Mouse (Mus musculus) hindbrain, embryonic 16.5 days (tissue): Measurements from ENCODE around the gene Kif22. TPM values are rescaled to one million over a fixed set of nuclear protein-coding genes. Genes with fewer than 3 reads are reported as not detected.
A peak's percentile ranks its signal among the peaks of the same experiment; 100 is the strongest.

Experiments
- ATAC-seq: fragments of 200-750 bp; cut with Nextera tagmentation; 2 replicates; pipeline ENCODE4 v1.8.0; 2017; ENCODE audit warnings: moderate TSS enrichment, moderate library complexity
- H3K27ac ChIP-seq: fragments of 300-500 bp; sonication (generic); 2 replicates; pipeline ENCODE4 v1.5.1; 2014; ENCODE audit warnings: low read depth, mild to moderate bottlenecking, control low read depth, low read length, moderate library complexity
- H3K27me3 ChIP-seq: fragments of 300-500 bp; sonication (generic); replicated peaks from 2 replicates; pipeline ENCODE4 v1.6.1; 2014; ENCODE audit warnings: low read length; ENCODE audit not compliant: control insufficient read depth, insufficient read depth
- H3K36me3 ChIP-seq: fragments of 300-500 bp; sonication (generic); 2 replicates; pipeline ENCODE4 v1.6.1; 2014; ENCODE audit warnings: mild to moderate bottlenecking, low read length, moderate library complexity, mixed read lengths; ENCODE audit not compliant: control insufficient read depth, insufficient read depth
- H3K4me1 ChIP-seq: fragments of 300-500 bp; sonication (generic); 2 replicates; pipeline ENCODE4 v1.6.1; 2014; ENCODE audit warnings: low read depth, low read length; ENCODE audit not compliant: control insufficient read depth, insufficient read depth
- H3K4me2 ChIP-seq: fragments of 300-500 bp; sonication (generic); 2 replicates; pipeline ENCODE4 v1.6.1; 2014; ENCODE audit warnings: mild to moderate bottlenecking, low read length, control low read depth, moderate library complexity
- H3K4me3 ChIP-seq: fragments of 300-500 bp; sonication (generic); 2 replicates; pipeline ENCODE4 v1.5.1; 2014; ENCODE audit warnings: mild to moderate bottlenecking, low read length, control low read depth, moderate library complexity
- H3K9ac ChIP-seq: fragments of 300-500 bp; sonication (generic); 2 replicates; pipeline ENCODE4 v1.6.1; 2014; ENCODE audit warnings: low read depth, mild to moderate bottlenecking, control low read depth, low read length, moderate library complexity
- H3K9me3 ChIP-seq: fragments of 300-500 bp; sonication (generic); 2 replicates; pipeline ENCODE4 v1.6.1; 2014; ENCODE audit warnings: mild to moderate bottlenecking, low read length, moderate library complexity; ENCODE audit not compliant: control insufficient read depth
- WGBS: fragments of 180-500 bp; shearing (Covaris S2); extraction: QIAGEN DNeasy Blood & Tissue Kit; methylation state at CpG from one replicate; pipeline ENCODE4 v1.1.7; 2014; 5-methylcytosine and 5-hydroxymethylcytosine counted together
- polyA plus RNA-seq: library from polyadenylated mRNA; unstranded; fragments of >200 nt; fragmentation: Nextera tagmentation; extraction: Ambion mirVana; gene quantifications from 2 replicates; pipeline ENCODE4 v1.2.1, GENCODE M21; 2015

The Kif22 gene
- polyA plus RNA-seq, 1 experiment from 2014 or later = 22.2 TPM

GRCm38 (mm10) chr7:127065538-127065937 is 23.3 kb upstream of the Kif22 start:
- no peaks in the 10 kb centered on the region for H3K27me3 ChIP-seq
- H3K9ac ChIP-seq = no peak overlapping the region
- H3K4me2 ChIP-seq = no peak overlapping the region
- H3K9me3 ChIP-seq = no peaks in the 10 kb centered on the region
- no peak overlapping the region for H3K4me3 ChIP-seq
- no peak overlapping the region for H3K27ac ChIP-seq
- no peaks in the 10 kb centered on the region for H3K36me3 ChIP-seq
- no peaks in the 10 kb centered on the region for H3K4me1 ChIP-seq
- WGBS = 93% methylated on average over 6 of the region's 6 CpGs
- ATAC-seq = no peak

DNA sequence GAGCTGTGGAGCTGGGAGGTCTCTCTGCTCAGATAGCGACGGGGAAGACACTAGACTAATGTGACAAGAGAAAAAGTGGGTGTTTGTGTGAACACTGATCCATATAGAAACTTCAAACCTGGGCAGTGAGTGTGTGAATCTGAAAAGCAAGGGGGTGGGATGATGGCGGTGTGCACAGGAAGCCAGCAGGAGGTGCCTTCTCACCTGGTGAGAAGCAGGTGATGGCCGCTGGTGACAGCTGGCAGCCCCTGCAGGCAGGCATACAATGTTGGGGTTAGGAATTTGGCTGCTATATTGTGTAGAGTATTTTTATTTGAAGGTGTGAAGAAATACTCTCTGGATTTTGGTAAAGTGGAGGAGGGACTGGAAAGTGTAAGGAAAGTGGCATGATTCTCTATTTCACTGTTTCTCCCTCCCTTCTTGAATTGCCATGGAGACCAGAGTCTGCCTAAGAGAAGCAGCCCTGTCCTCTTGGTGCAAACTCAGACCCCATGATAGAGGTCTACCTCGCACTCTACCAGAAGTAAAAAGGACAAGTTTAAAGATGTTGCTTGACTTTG is 12.8 kb upstream of the Kif22 start:
- WGBS = 66% methylated on average over 5 of the region's 5 CpGs
- Histone ChIP-seq H3K4me1 (no peaks in the 10 kb centered on the region), H3K36me3 (no peaks in the 10 kb centered on the region), H3K4me2 (no peak overlapping the region), H3K9me3 (no peaks in the 10 kb centered on the region), H3K9ac (no peak overlapping the region), H3K27me3 (no peaks in the 10 kb centered on the region), H3K4me3 (no peak overlapping the region), H3K27ac (no peak overlapping the region)
- no peak for ATAC-seq

DNA sequence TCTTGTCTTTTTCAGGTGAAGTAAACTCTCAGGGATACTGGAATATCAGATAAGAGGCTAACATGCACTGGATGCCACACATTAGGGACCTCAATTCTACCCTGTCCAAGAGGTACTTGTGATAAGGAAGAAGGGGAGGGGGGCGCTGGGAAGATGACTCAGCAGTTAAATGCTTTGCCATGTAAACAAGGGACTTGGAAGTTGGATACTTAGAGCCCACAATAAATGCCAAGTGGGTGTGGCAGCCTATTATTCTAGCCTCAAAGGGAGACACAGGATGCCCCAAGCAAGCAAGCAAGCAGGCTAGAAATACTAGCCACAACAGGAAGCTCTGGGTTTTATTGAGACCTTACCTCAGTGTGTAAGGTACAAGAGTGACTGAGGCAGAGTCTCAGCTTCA is 11.0 kb downstream of the Kif22 start:
- H3K9me3 ChIP-seq = no peaks in the 10 kb centered on the region
- no peak overlapping the region for H3K9ac ChIP-seq
- H3K27me3 ChIP-seq = no peaks in the 10 kb centered on the region
- H3K4me3 ChIP-seq = no peak overlapping the region
- H3K27ac ChIP-seq = 0 out of 2 replicates have a peak overlapping the region, but pooled peaks have one; percentile 17
- H3K4me1 ChIP-seq = peaks cover 8% of the 10 kb centered on the region
- no peaks in the 10 kb centered on the region for H3K36me3 ChIP-seq
- ATAC-seq = no peak
- WGBS = 90% methylated on average over 1 of the region's 1 CpGs
- H3K4me2 ChIP-seq = no peak overlapping the region

- 100% methylated on average over 1 of the region's 1 CpGs for WGBS
- H3K4me2 ChIP-seq = no peak overlapping the region
- H3K36me3 ChIP-seq = no peaks in the 10 kb centered on the region
- H3K9me3 ChIP-seq = no peaks in the 10 kb centered on the region
- no peaks in the 10 kb centered on the region for H3K27me3 ChIP-seq
- no peak overlapping the region for H3K9ac ChIP-seq
- H3K4me3 ChIP-seq = no peak overlapping the region
- peaks cover 8% of the 10 kb centered on the region for H3K4me1 ChIP-seq
- ATAC-seq = no peak
- no peak overlapping the region for H3K27ac ChIP-seq
These were observed 12.1 kb downstream of the Kif22 start for GRCm38 (mm10) chr7:127030172-127030571.

DNA sequence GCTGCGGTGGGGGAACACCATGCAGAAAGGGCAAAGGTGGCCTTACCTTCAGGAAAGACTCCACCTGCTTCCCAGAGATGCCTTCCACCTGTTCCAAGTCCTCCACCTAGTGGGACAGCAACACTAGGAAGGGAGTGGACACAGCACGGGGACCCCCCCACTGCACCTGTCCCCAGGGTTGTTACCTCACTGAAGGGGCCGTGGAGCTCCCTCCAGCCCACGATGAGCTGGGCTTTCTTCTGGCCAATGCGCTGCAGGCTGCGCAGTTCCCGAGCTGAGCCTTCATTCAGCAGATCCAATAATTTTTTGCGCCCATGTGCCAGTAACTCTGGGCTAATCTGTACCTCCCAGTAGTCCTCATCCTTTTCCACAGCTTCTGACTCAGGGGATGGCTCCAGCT is 14.4 kb downstream of the Kif22 start:
- Histone ChIP-seq H3K36me3 (peaks cover 6% of the 10 kb centered on the region; the same call in 1 of the 2 replicates), H3K4me1 (peaks cover 31% of the 10 kb centered on the region), H3K27ac (peak overlapping the region; percentile 100), H3K27me3 (no peaks in the 10 kb centered on the region), H3K9ac (peak overlapping the region; percentile 63), H3K4me2 (peak overlapping the region; percentile 95), H3K4me3 (peak overlapping the region; percentile 91), H3K9me3 (no peaks in the 10 kb centered on the region)
- WGBS = 61% methylated on average over 8 of the region's 8 CpGs
- ATAC-seq = peak; percentile 5

DNA sequence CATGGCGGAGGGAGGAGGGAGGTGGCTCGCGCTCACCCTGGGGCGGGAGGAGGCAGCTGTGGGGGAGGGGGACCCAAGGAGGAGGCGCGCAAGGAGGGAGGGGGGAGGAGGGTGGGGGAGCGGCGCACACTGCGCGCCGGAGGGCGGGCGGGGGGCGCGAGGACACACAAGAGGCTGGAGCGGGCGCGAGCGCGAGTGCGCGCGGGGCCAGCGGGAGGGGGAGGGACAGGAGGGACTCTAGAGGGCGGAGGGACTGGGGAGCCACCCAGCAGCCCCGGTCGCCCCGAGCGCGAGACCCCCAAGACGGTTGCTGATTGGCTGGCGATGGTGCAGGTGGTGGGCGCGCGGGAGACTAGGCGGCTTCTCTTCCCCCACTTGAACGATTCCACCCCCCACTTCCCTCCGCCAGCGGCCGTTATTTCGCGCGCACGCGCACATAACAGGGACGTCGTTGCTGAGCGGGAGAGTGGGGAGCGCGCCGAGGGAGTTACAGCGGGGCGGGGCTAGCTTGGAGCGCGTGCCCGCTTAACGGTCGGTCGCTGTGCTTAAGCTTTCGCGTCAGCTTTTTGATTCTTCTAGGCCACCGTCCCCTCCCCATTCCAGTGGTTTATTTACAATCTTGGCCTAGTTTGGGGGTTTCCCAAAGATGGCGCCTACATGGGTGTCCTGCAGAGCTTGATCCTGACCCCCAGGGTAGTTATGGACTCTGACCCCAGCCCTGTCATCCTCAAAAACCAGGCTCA is 15.1 kb downstream of the Kif22 start, which contains the start of gene Maz:
Gene Maz, minus strand, starts transcription at position 54 of the 743 bp plus-strand sequence.
- Histone ChIP-seq H3K27me3 (no peaks in the 10 kb centered on the region), H3K36me3 (peaks cover 13% of the 10 kb centered on the region; the same call in 1 of the 2 replicates), H3K4me3 (peak within 1 kb of the TSS; percentile 91), H3K27ac (peak within 1 kb of the TSS; percentile 100), H3K4me2 (peak within 1 kb of the TSS; percentile 95), H3K9me3 (no peaks in the 10 kb centered on the region), H3K9ac (peak within 1 kb of the TSS; percentile 97), H3K4me1 (peaks cover 33% of the 10 kb centered on the region)
- peak; percentile 94 for ATAC-seq
- under 1% methylated on average over 53 of the region's 63 CpGs for whole genome bisulfite sequencing

DNA sequence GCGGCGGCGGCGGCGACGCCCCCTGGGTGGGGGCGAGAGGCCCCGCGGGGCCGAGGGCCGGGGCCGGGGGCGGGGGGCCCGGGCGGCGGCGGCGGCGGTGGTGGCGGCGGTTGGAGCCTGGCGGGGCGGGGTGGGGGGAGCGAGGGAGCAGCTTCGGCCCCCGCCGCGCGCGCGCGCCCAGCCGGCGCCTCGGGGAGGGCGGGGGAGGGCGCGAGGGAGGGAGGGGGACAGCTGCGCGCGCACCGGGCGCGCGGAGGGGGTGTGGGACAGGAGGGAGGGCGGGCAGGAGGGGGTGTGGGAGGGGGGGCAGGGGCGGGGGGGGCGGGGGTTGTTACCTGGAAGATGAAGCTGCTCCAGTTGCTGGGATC is 15.7 kb downstream of the Kif22 start:
- Histone ChIP-seq H3K9me3 (no peaks in the 10 kb centered on the region), H3K36me3 (peaks cover 14% of the 10 kb centered on the region; the same call in 1 of the 2 replicates), H3K4me1 (peaks cover 33% of the 10 kb centered on the region), H3K4me2 (peak overlapping the region; percentile 95), H3K27ac (peak overlapping the region; percentile 100), H3K4me3 (peak overlapping the region; percentile 91), H3K27me3 (no peaks in the 10 kb centered on the region), H3K9ac (peak overlapping the region; percentile 97)
- no peak for ATAC-seq
- 20% methylated on average over 1 of the region's 48 CpGs for WGBS

DNA sequence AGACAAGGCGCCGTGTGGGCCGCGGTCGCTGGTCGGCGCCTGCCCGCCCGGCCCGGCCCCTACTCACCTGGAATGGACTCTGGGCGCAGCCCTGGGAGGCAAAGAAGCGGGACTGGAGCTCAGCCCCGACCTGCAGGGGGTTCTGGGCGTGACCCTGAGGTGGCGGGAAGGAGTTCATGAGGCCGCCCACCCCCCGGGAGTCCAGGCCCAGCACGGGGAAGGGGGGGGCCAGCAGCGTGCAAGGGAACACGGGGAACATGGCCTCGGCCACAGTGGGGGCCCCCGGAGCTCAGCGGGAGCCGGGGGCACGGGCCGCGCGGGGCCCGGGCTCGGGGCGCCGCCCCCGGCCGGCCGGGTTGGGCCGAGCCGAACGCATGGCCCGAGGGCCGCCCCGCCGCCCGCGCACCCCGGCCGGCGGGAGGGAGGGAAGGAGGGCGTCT is 16.1 kb downstream of the Kif22 start:
- peak; percentile 5; the same call in 1 of the 2 replicates for ATAC-seq
- Histone ChIP-seq H3K4me2 (peak overlapping the region; percentile 95), H3K36me3 (peaks cover 14% of the 10 kb centered on the region; the same call in 1 of the 2 replicates), H3K9me3 (no peaks in the 10 kb centered on the region), H3K27me3 (no peaks in the 10 kb centered on the region), H3K9ac (peak overlapping the region; percentile 97), H3K4me1 (peaks cover 37% of the 10 kb centered on the region), H3K4me3 (peak overlapping the region; percentile 91), H3K27ac (peak overlapping the region; percentile 100)
- WGBS = 0% methylated on average over 24 of the region's 48 CpGs

DNA sequence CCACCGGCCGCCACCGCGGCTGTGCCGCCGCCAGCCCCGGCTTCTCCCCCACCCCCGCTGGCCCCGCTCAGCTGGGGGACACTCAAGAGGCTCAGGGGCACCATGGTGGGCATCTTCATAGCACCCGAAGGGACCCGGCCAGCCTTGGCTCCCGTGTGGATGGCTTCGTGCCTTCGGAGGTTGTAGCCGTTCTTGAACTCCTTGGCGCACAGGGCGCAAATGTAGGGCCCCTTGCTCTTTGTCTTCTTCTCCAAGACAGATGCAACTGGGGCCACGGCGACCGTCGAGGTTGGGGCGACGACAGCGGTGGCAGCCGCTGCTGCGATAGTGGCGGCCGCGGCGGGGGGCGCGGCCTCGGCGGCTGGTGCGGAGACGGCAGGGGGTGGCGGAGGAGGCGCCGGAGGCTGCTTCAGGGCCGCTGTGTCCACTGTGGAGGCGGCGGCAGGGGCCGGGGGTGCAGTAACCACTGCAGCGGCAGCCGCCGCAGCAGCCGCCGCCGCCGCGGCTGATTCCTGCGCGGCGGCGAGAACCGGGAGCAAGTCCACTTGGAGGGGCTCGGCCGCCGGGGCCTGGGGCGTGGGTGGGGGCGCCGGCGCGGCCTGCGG is 16.6 kb downstream of the Kif22 start:
- Histone ChIP-seq H3K36me3 (peaks cover 14% of the 10 kb centered on the region; the same call in 1 of the 2 replicates), H3K27me3 (no peaks in the 10 kb centered on the region), H3K4me1 (peaks cover 38% of the 10 kb centered on the region), H3K4me2 (peak overlapping the region; percentile 95), H3K4me3 (peak overlapping the region; percentile 91), H3K9ac (peak overlapping the region; percentile 97), H3K27ac (peak overlapping the region; percentile 100), H3K9me3 (no peaks in the 10 kb centered on the region)
- under 1% methylated on average over 60 of the region's 65 CpGs for WGBS
- ATAC-seq = no peak
